Mouse (Mus musculus) limb, embryonic 10.5 days (tissue): ENCODE data around the gene Rit1. TPM values are rescaled to one million over a fixed set of nuclear protein-coding genes. Genes with fewer than 3 reads are reported as not detected.
A peak's percentile ranks its signal among the peaks of the same experiment; 100 is the strongest.

Source experiments
- DNase-seq: peaks from one replicate; pipeline ENCODE4 v3.0.0-alpha.2; 2017; ENCODE audit warnings: low spot score
- H3K27ac ChIP-seq: fragments of 300-500 bp; sonication (generic); 2 replicates; pipeline ENCODE4 v1.5.1; 2016; ENCODE audit warnings: mild to moderate bottlenecking
- H3K27me3 ChIP-seq: fragments of 300-500 bp; sonication (generic); 2 replicates; pipeline ENCODE4 v1.6.1; 2016; ENCODE audit warnings: low read depth, mild to moderate bottlenecking; ENCODE audit not compliant: poor library complexity, severe bottlenecking
- H3K36me3 ChIP-seq: fragments of 300-500 bp; sonication (generic); 2 replicates; pipeline ENCODE4 v1.6.1; 2016; ENCODE audit warnings: mild to moderate bottlenecking, moderate library complexity
- H3K4me1 ChIP-seq: fragments of 300-500 bp; sonication (generic); 2 replicates; pipeline ENCODE4 v1.6.1; 2016
- H3K4me3 ChIP-seq: fragments of 300-500 bp; sonication (generic); 2 replicates; pipeline ENCODE4 v1.5.1; 2016; ENCODE audit warnings: mild to moderate bottlenecking, moderate library complexity
- H3K9me3 ChIP-seq: fragments of 300-500 bp; sonication (generic); replicated peaks from 2 replicates; pipeline ENCODE4 v1.6.1; 2016; ENCODE audit warnings: mild to moderate bottlenecking
- WGBS: fragments of 180-500 bp; shearing (Covaris S2); methylation state at CpG from one replicate; pipeline ENCODE4 v1.1.7; 2016; 5-methylcytosine and 5-hydroxymethylcytosine counted together
- polyA plus RNA-seq: library from polyadenylated mRNA; unstranded; fragments of >200 nt; fragmentation: Nextera tagmentation; extraction: Ambion mirVana; gene quantifications from 2 replicates; pipeline ENCODE4 v1.2.1, GENCODE M21; 2016

Gene Rit1
- 26.8 and 28.4 TPM in 2 replicates for polyA plus RNA-seq

GRCm38 (mm10) chr3:88716399-88717197 lies at the start of gene Rit1:
Gene Rit1 (plus strand): TSS chr3:88716838.
- peak within 1 kb of the TSS; percentile 77 for H3K27ac ChIP-seq
- peaks cover 12% of the 10 kb centered on the region for H3K4me1 ChIP-seq
- peak; percentile 92 for DNase-seq
- peak within 1 kb of the TSS; percentile 76 for H3K4me3 ChIP-seq
- 3% methylated on average over 27 of the region's 27 CpGs for WGBS
- H3K9me3 ChIP-seq = no peaks in the 10 kb centered on the region
- no peaks in the 10 kb centered on the region for H3K27me3 ChIP-seq
- peaks cover 58% of the 10 kb centered on the region for H3K36me3 ChIP-seq

GRCm38 (mm10) chr3:88677399-88677798 lies 39.2 kb upstream of the Rit1 start:
- Histone ChIP-seq H3K36me3 (no peaks in the 10 kb centered on the region), H3K9me3 (no peaks in the 10 kb centered on the region), H3K27ac (peak overlapping the region; percentile 53), H3K4me1 (peaks cover 4% of the 10 kb centered on the region; the same call in 1 of the 2 replicates), H3K4me3 (peak overlapping the region; percentile 44), H3K27me3 (no peaks in the 10 kb centered on the region)
- 13% methylated on average over 11 of the region's 11 CpGs for WGBS
- DNase-seq = peak; percentile 72

- 90% methylated on average over 2 of the region's 2 CpGs for WGBS
- Histone ChIP-seq H3K36me3 (peaks cover 28% of the 10 kb centered on the region), H3K4me1 (peaks cover 9% of the 10 kb centered on the region), H3K9me3 (no peaks in the 10 kb centered on the region), H3K27me3 (no peaks in the 10 kb centered on the region), H3K27ac (no peak overlapping the region), H3K4me3 (no peak overlapping the region)
- no peak for DNase-seq
These were observed 32.8 kb upstream of the Rit1 start for GRCm38 (mm10) chr3:88683814-88684213.

- Histone ChIP-seq H3K9me3 (no peaks in the 10 kb centered on the region), H3K27ac (peak overlapping the region; percentile 98), H3K27me3 (no peaks in the 10 kb centered on the region), H3K36me3 (peaks cover 34% of the 10 kb centered on the region), H3K4me1 (peaks cover 9% of the 10 kb centered on the region), H3K4me3 (peak overlapping the region; percentile 99)
- DNase-seq = no peak
- WGBS = 66% methylated on average over 8 of the region's 8 CpGs
These were observed 32.2 kb upstream of the Rit1 start for GRCm38 (mm10) chr3:88684236-88684979.

GRCm38 (mm10) chr3:88684980-88685941 lies 31.4 kb upstream of the Rit1 start, which contains the start of gene Khdc4:
Gene Khdc4 (plus strand): TSS chr3:88685803.
- Histone ChIP-seq H3K4me3 (peak within 1 kb of the TSS; percentile 99), H3K4me1 (peaks cover 9% of the 10 kb centered on the region), H3K27ac (peak within 1 kb of the TSS; percentile 98), H3K27me3 (no peaks in the 10 kb centered on the region), H3K9me3 (no peaks in the 10 kb centered on the region), H3K36me3 (peaks cover 42% of the 10 kb centered on the region)
- peak; percentile 98 for DNase-seq
- WGBS = 1% methylated on average over 47 of the region's 47 CpGs

- Histone ChIP-seq H3K27ac (peak overlapping the region; percentile 98), H3K4me1 (peaks cover 9% of the 10 kb centered on the region), H3K9me3 (no peaks in the 10 kb centered on the region), H3K4me3 (peak overlapping the region; percentile 99), H3K27me3 (no peaks in the 10 kb centered on the region), H3K36me3 (peaks cover 50% of the 10 kb centered on the region)
- under 1% methylated on average over 45 of the region's 45 CpGs for WGBS
- no peak for DNase-seq
These were observed 30.6 kb upstream of the Rit1 start for GRCm38 (mm10) chr3:88685958-88686451.

- no peak for DNase-seq
- Histone ChIP-seq H3K27me3 (no peaks in the 10 kb centered on the region), H3K9me3 (no peaks in the 10 kb centered on the region), H3K4me3 (peak overlapping the region; percentile 99), H3K4me1 (peaks cover 9% of the 10 kb centered on the region), H3K36me3 (peaks cover 59% of the 10 kb centered on the region), H3K27ac (peak overlapping the region; percentile 98)
- 58% methylated on average over 13 of the region's 13 CpGs for WGBS
These were observed 29.7 kb upstream of the Rit1 start for GRCm38 (mm10) chr3:88686734-88687611.

- Histone ChIP-seq H3K9me3 (no peaks in the 10 kb centered on the region), H3K36me3 (peaks cover 79% of the 10 kb centered on the region), H3K4me1 (peaks cover 9% of the 10 kb centered on the region), H3K4me3 (no peak overlapping the region), H3K27me3 (no peaks in the 10 kb centered on the region), H3K27ac (no peak overlapping the region)
- DNase-seq = no peak
- 93% methylated on average over 5 of the region's 5 CpGs for WGBS
These were observed 27.6 kb upstream of the Rit1 start for GRCm38 (mm10) chr3:88689079-88689478.

- H3K27me3 ChIP-seq = no peaks in the 10 kb centered on the region
- H3K36me3 ChIP-seq = peaks cover 98% of the 10 kb centered on the region
- no peak overlapping the region for H3K4me3 ChIP-seq
- H3K27ac ChIP-seq = no peak overlapping the region
- no peaks in the 10 kb centered on the region for H3K9me3 ChIP-seq
- DNase-seq = no peak
- no peaks in the 10 kb centered on the region for H3K4me1 ChIP-seq
These were observed 21.1 kb upstream of the Rit1 start for GRCm38 (mm10) chr3:88695545-88695944.

- DNase-seq = no peak
- 94% methylated on average over 1 of the region's 1 CpGs for WGBS
- H3K36me3 ChIP-seq = peaks cover 99% of the 10 kb centered on the region
These were observed 18.6 kb upstream of the Rit1 start for GRCm38 (mm10) chr3:88698051-88698450.

GRCm38 (mm10) chr3:88698834-88699233 lies 17.8 kb upstream of the Rit1 start:
- Histone ChIP-seq H3K27me3 (no peaks in the 10 kb centered on the region), H3K4me1 (no peaks in the 10 kb centered on the region), H3K36me3 (peaks cover 99% of the 10 kb centered on the region), H3K27ac (no peak overlapping the region), H3K4me3 (no peak overlapping the region), H3K9me3 (no peaks in the 10 kb centered on the region)
- DNase-seq = no peak
- WGBS = 93% methylated on average over 6 of the region's 6 CpGs

More at GRCm38 (mm10) chr3:88698051-88698450, 18.6 kb upstream of the Rit1 start:
- no peak overlapping the region for H3K4me3 ChIP-seq
- H3K4me1 ChIP-seq = no peaks in the 10 kb centered on the region
- H3K9me3 ChIP-seq = no peaks in the 10 kb centered on the region
- H3K27ac ChIP-seq = no peak overlapping the region
- H3K27me3 ChIP-seq = no peaks in the 10 kb centered on the region
